15 mouse cellular contexts compared by ENCODE assay signal in genomic region chr19:45028746-45029145, GRCm38 (mm10). TPM values are rescaled to one million over a fixed set of nuclear protein-coding genes. Genes with fewer than 3 reads are reported as not detected.
DNase-seq lines count a peak whose midpoint lies in the region; ATAC-seq and TF ChIP-seq lines count a peak whose summit lies in the region.
"Had no signal": no experiment of that assay in that cellular context is flagged by ENCODE, and none has a peak within 500 bp of the region (broad histone marks: within the 10 kb centered on the region; RNA-seq: fewer than 3 reads in every experiment).

No protein-coding gene starts in this region.

- peak; percentile 41 for DNase-seq in cerebellum, adult 11-12 months
- DNase-seq in cerebellum, postnatal 25 days: no peak
- no peak for DNase-seq in hindbrain, embryonic 10.5 days (ENCODE audit: low spot score)
- no peak for DNase-seq in urinary bladder, postnatal 14 days (ENCODE audit: low spot score)
- no peak for DNase-seq in kidney, adult 8-10 months
- DNase-seq: kidney, adult 18-20 months; right cerebral cortex, postnatal 4 days; thymus, postnatal 36 days had no signal

- WGBS in hindbrain, embryonic 10.5 days: 59% methylated on average over 19 of the region's 19 CpGs
- WGBS in hindbrain, embryonic 13.5 days: 57% methylated on average over 19 of the region's 19 CpGs
- WGBS in intestine, embryonic 15.5 days: 65% methylated on average over 19 of the region's 19 CpGs

- no peak for ATAC-seq in hindbrain, embryonic 13.5 days (ENCODE audit: low FRiP score)
- ATAC-seq in intestine, embryonic 15.5 days: no peak

- peaks cover 8% of the 10 kb centered on the region; the same call in 1 of the 2 replicates for H3K27me3 ChIP-seq in hindbrain, embryonic 10.5 days (ENCODE audit: insufficient read depth, poor library complexity, severe bottlenecking)
- H3K27me3 ChIP-seq in hindbrain, embryonic 13.5 days: no peaks in the 10 kb centered on the region
- H3K27me3 ChIP-seq in E14TG2a.4 (ENCODE audit: insufficient read depth, low read length): peaks cover 55% of the 10 kb centered on the region
- no peaks in the 10 kb centered on the region for H3K27me3 ChIP-seq in intestine, embryonic 15.5 days (replicated peaks)
- H3K27me3 ChIP-seq: limb, embryonic 15.5 days; lung, embryonic 15.5 days; stomach, embryonic 15.5 days had no signal

- no peaks in the 10 kb centered on the region for H3K9me3 ChIP-seq in hindbrain, embryonic 10.5 days
- no peaks in the 10 kb centered on the region for H3K9me3 ChIP-seq in hindbrain, embryonic 13.5 days
- H3K9me3 ChIP-seq in E14TG2a.4 (ENCODE audit: low read length): no peaks in the 10 kb centered on the region
- H3K9me3 ChIP-seq in intestine, embryonic 15.5 days: no peaks in the 10 kb centered on the region
- H3K9me3 ChIP-seq: G1E; limb, embryonic 15.5 days; lung, embryonic 15.5 days; stomach, embryonic 15.5 days had no signal

- no peak overlapping the region for H3K4me3 ChIP-seq in hindbrain, embryonic 10.5 days
- H3K4me3 ChIP-seq in hindbrain, embryonic 13.5 days: no peak overlapping the region
- H3K4me3 ChIP-seq in E14TG2a.4 (replicated peaks; ENCODE audit: low read length): peak overlapping the region; percentile 67
- no peak overlapping the region for H3K4me3 ChIP-seq in intestine, embryonic 15.5 days (replicated peaks)
- H3K4me3 ChIP-seq: limb, embryonic 15.5 days; lung, embryonic 15.5 days; stomach, embryonic 15.5 days had no signal

- no peak overlapping the region for H3K9ac ChIP-seq in hindbrain, embryonic 13.5 days
- no peak overlapping the region for H3K9ac ChIP-seq in intestine, embryonic 15.5 days
- H3K9ac ChIP-seq: limb, embryonic 15.5 days; lung, embryonic 15.5 days; stomach, embryonic 15.5 days had no signal

- peaks cover 70% of the 10 kb centered on the region for H3K4me1 ChIP-seq in hindbrain, embryonic 10.5 days (replicated peaks)
- peaks cover 48% of the 10 kb centered on the region for H3K4me1 ChIP-seq in hindbrain, embryonic 13.5 days (replicated peaks)
- H3K4me1 ChIP-seq in E14TG2a.4 (replicated peaks; ENCODE audit: low read depth, low read length): peaks cover 87% of the 10 kb centered on the region
- H3K4me1 ChIP-seq in intestine, embryonic 15.5 days (replicated peaks): peaks cover 44% of the 10 kb centered on the region

- no peak for TF ChIP-seq CTCF in E14TG2a.4 (conservative IDR thresholded peaks at IDR 0.05; ENCODE audit: low read length)

- H3K36me3 ChIP-seq in hindbrain, embryonic 10.5 days: peaks cover 52% of the 10 kb centered on the region
- peaks cover 44% of the 10 kb centered on the region for H3K36me3 ChIP-seq in hindbrain, embryonic 13.5 days
- peaks cover 27% of the 10 kb centered on the region for H3K36me3 ChIP-seq in E14TG2a.4 (ENCODE audit: insufficient read depth, low read length)
- H3K36me3 ChIP-seq in intestine, embryonic 15.5 days: peaks cover 22% of the 10 kb centered on the region

- no peak overlapping the region for H3K4me2 ChIP-seq in hindbrain, embryonic 13.5 days
- no peak overlapping the region for H3K4me2 ChIP-seq in intestine, embryonic 15.5 days (replicated peaks)
- H3K4me2 ChIP-seq: limb, embryonic 15.5 days; lung, embryonic 15.5 days; stomach, embryonic 15.5 days had no signal

- 0 out of 2 replicates have a peak overlapping the region, but pooled peaks have one; percentile 12 for H3K27ac ChIP-seq in hindbrain, embryonic 10.5 days
- H3K27ac ChIP-seq in hindbrain, embryonic 13.5 days: no peak overlapping the region
- 0 out of 2 replicates have a peak overlapping the region, but pooled peaks have one; percentile 9 for H3K27ac ChIP-seq in intestine, embryonic 15.5 days
- H3K27ac ChIP-seq: limb, embryonic 15.5 days; lung, embryonic 15.5 days; stomach, embryonic 15.5 days had no signal

RNA-seq across cellular contexts. Expression of gene Lzts2, which starts 14.5 kb away (rescaled TPM):
- polyA plus RNA-seq in hindbrain, embryonic 10.5 days (2016; fragmentation: Nextera tagmentation; extraction: Ambion mirVana): 67.5 and 69.1 TPM in 2 replicates
- 23.4 and 24.1 TPM in 2 replicates for polyA plus RNA-seq in hindbrain, embryonic 13.5 days (2015; fragmentation: Nextera tagmentation; extraction: Ambion mirVana)
- polyA plus RNA-seq in intestine, embryonic 15.5 days (2015; fragmentation: Nextera tagmentation; extraction: Ambion mirVana): 56.9 and 63.2 TPM in 2 replicates

RNA-seq across cellular contexts. Expression of gene Pdzd7, which starts 16.8 kb away (rescaled TPM):
- 0.26 and 0.40 TPM in 2 replicates for polyA plus RNA-seq in hindbrain, embryonic 10.5 days (2016; fragmentation: Nextera tagmentation; extraction: Ambion mirVana)
- 1.4 and 1.5 TPM in 2 replicates for polyA plus RNA-seq in hindbrain, embryonic 13.5 days (2015; fragmentation: Nextera tagmentation; extraction: Ambion mirVana)
- polyA plus RNA-seq in intestine, embryonic 15.5 days (2015; fragmentation: Nextera tagmentation; extraction: Ambion mirVana): 0.40 and 0.43 TPM in 2 replicates

RNA-seq across cellular contexts. Expression of gene Sfxn3, which starts 18.6 kb away (rescaled TPM):
- 9.8 and 17.8 TPM in 2 replicates for polyA plus RNA-seq in hindbrain, embryonic 10.5 days (2016; fragmentation: Nextera tagmentation; extraction: Ambion mirVana)
- 63.1 and 65.4 TPM in 2 replicates for polyA plus RNA-seq in hindbrain, embryonic 13.5 days (2015; fragmentation: Nextera tagmentation; extraction: Ambion mirVana)
- 19.0 and 19.4 TPM in 2 replicates for polyA plus RNA-seq in intestine, embryonic 15.5 days (2015; fragmentation: Nextera tagmentation; extraction: Ambion mirVana)

RNA-seq across cellular contexts. Expression of gene Mrpl43, which starts 22.5 kb away (rescaled TPM):
- polyA plus RNA-seq in hindbrain, embryonic 10.5 days (2016; fragmentation: Nextera tagmentation; extraction: Ambion mirVana): 75.6 and 83.0 TPM in 2 replicates
- polyA plus RNA-seq in hindbrain, embryonic 13.5 days (2015; fragmentation: Nextera tagmentation; extraction: Ambion mirVana): 91.6 and 93.6 TPM in 2 replicates
- 73.8 and 76.7 TPM in 2 replicates for polyA plus RNA-seq in intestine, embryonic 15.5 days (2015; fragmentation: Nextera tagmentation; extraction: Ambion mirVana)

RNA-seq across cellular contexts. Expression of gene Twnk, which starts 23.3 kb away (rescaled TPM):
- polyA plus RNA-seq in hindbrain, embryonic 10.5 days (2016; fragmentation: Nextera tagmentation; extraction: Ambion mirVana): 23.6 and 32.6 TPM in 2 replicates
- polyA plus RNA-seq in hindbrain, embryonic 13.5 days (2015; fragmentation: Nextera tagmentation; extraction: Ambion mirVana): 16.0 and 17.0 TPM in 2 replicates
- 20.5 and 22.5 TPM in 2 replicates for polyA plus RNA-seq in intestine, embryonic 15.5 days (2015; fragmentation: Nextera tagmentation; extraction: Ambion mirVana)
